Mouse (Mus musculus) leukemia stem cell, adult 10-12 weeks (primary cell): Measurements from ENCODE around the gene Cfap74. TPM values are rescaled to one million over a fixed set of nuclear protein-coding genes. Genes with fewer than 3 reads are reported as not detected.

Experiments
- polyA plus RNA-seq: library from polyadenylated mRNA; stranded (reverse); fragments of >175 nt; gene quantifications from 2 replicates; pipeline ENCODE4 v1.2.3, GENCODE M21; 2012; ENCODE audit warnings: low replicate concordance

Gene Cfap74
- polyA plus RNA-seq: not detected in 2 replicates

GRCm38 (mm10) chr4:155409058-155409776 is at the start of gene Cfap74:
Gene Cfap74 (plus strand): TSS chr4:155409190.

GRCm38 (mm10) chr4:155361303-155361791 is 47.6 kb upstream of the Cfap74 start, which contains the start of gene Prkcz:
Gene Prkcz (minus strand): TSS chr4:155361361.

GRCm38 (mm10) chr4:155397511-155398221 is 11.3 kb upstream of the Cfap74 start, which contains the start of gene Gabrd:
Gene Gabrd (minus strand): TSS chr4:155398112.

GRCm38 (mm10) chr4:155468952-155469351 is 60.0 kb downstream of the Cfap74 start, which contains the start of gene Tmem52:
Gene Tmem52 (plus strand): TSS chr4:155469114.

GRCm38 (mm10) chr4:155490990-155491504 is 82.1 kb downstream of the Cfap74 start, which contains the start of gene Gnb1:
Gene Gnb1 (plus strand): TSS chr4:155491361.

Other genes starting within 250 kb of the Cfap74 start
- 17.0 and 22.5 TPM in 2 replicates for gene Ski, start 186.6 kb upstream of the Cfap74 start, polyA plus RNA-seq
- 18.1 and 24.8 TPM in 2 replicates for gene Faap20, start 159.4 kb upstream of the Cfap74 start, polyA plus RNA-seq
- gene Prkcz, start 47.8 kb upstream of the Cfap74 start, polyA plus RNA-seq: 2.5 and 3.4 TPM in 2 replicates
- gene Gabrd, start 11.1 kb upstream of the Cfap74 start, polyA plus RNA-seq: 0.09 TPM in 1 of 2 replicates, not detected in the other
- 0.41 TPM in 1 of 2 replicates, not detected in the other for gene Tmem52, start 59.9 kb downstream of the Cfap74 start, polyA plus RNA-seq
- gene Gnb1, start 82.2 kb downstream of the Cfap74 start, polyA plus RNA-seq: 28.1 and 34.9 TPM in 2 replicates
- 93.2 and 99.6 TPM in 2 replicates for gene Nadk, start 153.2 kb downstream of the Cfap74 start, polyA plus RNA-seq
- gene Slc35e2, start 192.2 kb downstream of the Cfap74 start, polyA plus RNA-seq: 2.0 and 5.1 TPM in 2 replicates
- 45.7 and 53.4 TPM in 2 replicates for gene Cdk11b, start 215.7 kb downstream of the Cfap74 start, polyA plus RNA-seq
- not detected in 2 replicates for gene Gm10563, start 236.2 kb downstream of the Cfap74 start, polyA plus RNA-seq
- gene Mmp23, start 244.2 kb downstream of the Cfap74 start, polyA plus RNA-seq: 0.21 and 3.1 TPM in 2 replicates